Mouse (Mus musculus): ENCODE data around the gene Eepd1.

Eepd1 gene

GRCm38 (mm10) chr9:25552532-25552931, 71.2 kb downstream of the Eepd1 start:
- Histone ChIP-seq H3K9me3 (ENCODE audit: low read length) (no peaks in the 10 kb centered on the region), H3K36me3 (ENCODE audit: insufficient read depth, low read length) (no peaks in the 10 kb centered on the region), H3K27me3 (ENCODE audit: insufficient read depth, low read length) (no peaks in the 10 kb centered on the region), H3K4me1 (replicated peaks; ENCODE audit: low read depth, low read length) (0 out of 2 replicates have a peak, but pooled peaks cover 3% of the 10 kb centered on the region), H3K4me3 (replicated peaks; ENCODE audit: low read length) (no peak overlapping the region)
- TF ChIP-seq CTCF (conservative IDR thresholded peaks at IDR 0.05; ENCODE audit: low read length) (no peak), NANOG (IDR thresholded peaks at IDR 0.05; ENCODE audit: borderline replicate concordance, low read length) (no peak), POU5F1 (IDR thresholded peaks at IDR 0.05; ENCODE audit: borderline replicate concordance, low read length) (no peak)

GRCm38 (mm10) chr9:25554246-25554803, 73.0 kb downstream of the Eepd1 start:
- no peaks in the 10 kb centered on the region for H3K36me3 ChIP-seq (ENCODE audit: insufficient read depth, low read length)
- H3K27me3 ChIP-seq (ENCODE audit: insufficient read depth, low read length), result no peaks in the 10 kb centered on the region
- no peaks in the 10 kb centered on the region for H3K9me3 ChIP-seq (ENCODE audit: low read length)
- H3K4me1 ChIP-seq (replicated peaks; ENCODE audit: low read depth, low read length), result 0 out of 2 replicates have a peak, but pooled peaks cover 3% of the 10 kb centered on the region
- H3K4me3 ChIP-seq (replicated peaks; ENCODE audit: low read length), result no peak overlapping the region
- TF ChIP-seq POU5F1 (IDR thresholded peaks at IDR 0.05; ENCODE audit: borderline replicate concordance, low read length) (no peak), CTCF (conservative IDR thresholded peaks at IDR 0.05; ENCODE audit: low read length) (no peak), NANOG (IDR thresholded peaks at IDR 0.05; ENCODE audit: borderline replicate concordance, low read length) (no peak)

- no peak overlapping the region for H3K4me3 ChIP-seq (replicated peaks; ENCODE audit: low read length)
- no peaks in the 10 kb centered on the region for H3K9me3 ChIP-seq (ENCODE audit: low read length)
- no peaks in the 10 kb centered on the region for H3K36me3 ChIP-seq (ENCODE audit: insufficient read depth, low read length)
- H3K4me1 ChIP-seq (replicated peaks; ENCODE audit: low read depth, low read length), result 0 out of 2 replicates have a peak, but pooled peaks cover 1% of the 10 kb centered on the region
- TF ChIP-seq POU5F1 (IDR thresholded peaks at IDR 0.05; ENCODE audit: borderline replicate concordance, low read length), result no peak
- TF ChIP-seq CTCF (conservative IDR thresholded peaks at IDR 0.05; ENCODE audit: low read length), result no peak
- TF ChIP-seq NANOG (IDR thresholded peaks at IDR 0.05; ENCODE audit: borderline replicate concordance, low read length), result no peak
- H3K27me3 ChIP-seq (ENCODE audit: insufficient read depth, low read length), result no peaks in the 10 kb centered on the region
These were observed 73.9 kb downstream of the Eepd1 start for GRCm38 (mm10) chr9:25555261-25555660.

GRCm38 (mm10) chr9:25556008-25556407, 74.7 kb downstream of the Eepd1 start:
- Histone ChIP-seq H3K4me3 (replicated peaks; ENCODE audit: low read length) (no peak overlapping the region), H3K9me3 (ENCODE audit: low read length) (no peaks in the 10 kb centered on the region)

GRCm38 (mm10) chr9:25557378-25557777, 76.0 kb downstream of the Eepd1 start:
- TF ChIP-seq CTCF (conservative IDR thresholded peaks at IDR 0.05; ENCODE audit: low read length) (no peak), NANOG (IDR thresholded peaks at IDR 0.05; ENCODE audit: borderline replicate concordance, low read length) (no peak), POU5F1 (IDR thresholded peaks at IDR 0.05; ENCODE audit: borderline replicate concordance, low read length) (no peak)
- Histone ChIP-seq H3K36me3 (ENCODE audit: insufficient read depth, low read length) (no peaks in the 10 kb centered on the region), H3K4me1 (replicated peaks; ENCODE audit: low read depth, low read length) (no peaks in the 10 kb centered on the region), H3K4me3 (replicated peaks; ENCODE audit: low read length) (no peak overlapping the region), H3K27me3 (ENCODE audit: insufficient read depth, low read length) (no peaks in the 10 kb centered on the region), H3K9me3 (ENCODE audit: low read length) (no peaks in the 10 kb centered on the region)

More at GRCm38 (mm10) chr9:25556008-25556407, 74.7 kb downstream of the Eepd1 start:
- TF ChIP-seq POU5F1 (IDR thresholded peaks at IDR 0.05; ENCODE audit: borderline replicate concordance, low read length) (no peak), CTCF (conservative IDR thresholded peaks at IDR 0.05; ENCODE audit: low read length) (no peak), NANOG (IDR thresholded peaks at IDR 0.05; ENCODE audit: borderline replicate concordance, low read length) (no peak)
- H3K4me1 ChIP-seq (replicated peaks; ENCODE audit: low read depth, low read length), result no peaks in the 10 kb centered on the region
- H3K36me3 ChIP-seq (ENCODE audit: insufficient read depth, low read length), result no peaks in the 10 kb centered on the region
- no peaks in the 10 kb centered on the region for H3K27me3 ChIP-seq (ENCODE audit: insufficient read depth, low read length)

- Histone ChIP-seq H3K4me3 (replicated peaks; ENCODE audit: low read length) (no peak overlapping the region), H3K36me3 (ENCODE audit: insufficient read depth, low read length) (no peaks in the 10 kb centered on the region), H3K4me1 (replicated peaks; ENCODE audit: low read depth, low read length) (peaks cover 4% of the 10 kb centered on the region), H3K9me3 (ENCODE audit: low read length) (peaks cover 8% of the 10 kb centered on the region), H3K27me3 (ENCODE audit: insufficient read depth, low read length) (no peaks in the 10 kb centered on the region)
- TF ChIP-seq CTCF (conservative IDR thresholded peaks at IDR 0.05; ENCODE audit: low read length) (no peak), NANOG (IDR thresholded peaks at IDR 0.05; ENCODE audit: borderline replicate concordance, low read length) (no peak), POU5F1 (IDR thresholded peaks at IDR 0.05; ENCODE audit: borderline replicate concordance, low read length) (no peak)
These were observed 77.5 kb downstream of the Eepd1 start for GRCm38 (mm10) chr9:25558834-25559233.

GRCm38 (mm10) chr9:25560016-25560758, 78.8 kb downstream of the Eepd1 start:
- H3K4me3 ChIP-seq (replicated peaks; ENCODE audit: low read length), result no peak overlapping the region
- no peaks in the 10 kb centered on the region for H3K36me3 ChIP-seq (ENCODE audit: insufficient read depth, low read length)
- H3K27me3 ChIP-seq (ENCODE audit: insufficient read depth, low read length), result no peaks in the 10 kb centered on the region
- peaks cover 8% of the 10 kb centered on the region for H3K9me3 ChIP-seq (ENCODE audit: low read length)
- TF ChIP-seq NANOG (IDR thresholded peaks at IDR 0.05; ENCODE audit: borderline replicate concordance, low read length) (no peak), CTCF (conservative IDR thresholded peaks at IDR 0.05; ENCODE audit: low read length) (no peak), POU5F1 (IDR thresholded peaks at IDR 0.05; ENCODE audit: borderline replicate concordance, low read length) (no peak)
- H3K4me1 ChIP-seq (replicated peaks; ENCODE audit: low read depth, low read length), result peaks cover 17% of the 10 kb centered on the region

- H3K36me3 ChIP-seq (ENCODE audit: insufficient read depth, low read length), result no peaks in the 10 kb centered on the region
- H3K4me1 ChIP-seq (replicated peaks; ENCODE audit: low read depth, low read length), result peaks cover 23% of the 10 kb centered on the region
- peaks cover 8% of the 10 kb centered on the region for H3K9me3 ChIP-seq (ENCODE audit: low read length)
- no peak overlapping the region for H3K4me3 ChIP-seq (replicated peaks; ENCODE audit: low read length)
- no peaks in the 10 kb centered on the region for H3K27me3 ChIP-seq (ENCODE audit: insufficient read depth, low read length)
- TF ChIP-seq NANOG (IDR thresholded peaks at IDR 0.05; ENCODE audit: borderline replicate concordance, low read length) (no peak), CTCF (conservative IDR thresholded peaks at IDR 0.05; ENCODE audit: low read length) (no peak), POU5F1 (IDR thresholded peaks at IDR 0.05; ENCODE audit: borderline replicate concordance, low read length) (no peak)
These were observed 79.8 kb downstream of the Eepd1 start for GRCm38 (mm10) chr9:25561143-25561542.
